Mouse (Mus musculus) Patski (cell line): ENCODE results near the gene Gm9964. TPM values are rescaled to one million over a fixed set of nuclear protein-coding genes. Genes with fewer than 3 reads are reported as not detected.
"Not testable (repeated sequence)": the region's sequence is repeated elsewhere in the genome, so short reads cannot be mapped to it uniquely, and the experiment has no call there.

Experiments
- ATAC-seq: fragments of 100-300 bp; one replicate; pipeline ENCODE4 v1.8.0; 2021
- CTCF ChIA-PET: fragments of 350-600 bp; sonication (Branson Sonifier 250); formaldehyde crosslinking; loops from one replicate; lab custom pipeline; 2022; ENCODE audit warnings: inconsistent platforms; lab: Charles Lee
- POLR2A ChIA-PET: fragments of 350-600 bp; sonication (Branson Sonifier 250); formaldehyde crosslinking; loops from one replicate; lab custom pipeline; 2022; ENCODE audit warnings: antibody characterized with exemption, inconsistent platforms; lab: Charles Lee
- DNase-seq: peaks from one replicate; pipeline ENCODE4 v3.0.0-alpha.2; 2011; ENCODE audit warnings: low read depth, low spot score
- H3K27me3 ChIP-seq: fragments of 371-371 bp; one replicate; pipeline ENCODE4 v1.5.1; 2021
- CTCF ChIP-seq: fragments of 100-300 bp; IDR thresholded peaks from one replicate; pipeline ENCODE4 v1.5.1; 2021
- in situ Hi-C: fragments of 300-500 bp; cut with MboI; formaldehyde crosslinking; loops from 3 replicates; pipeline ENCODE4 v1.11.1; 2018; ENCODE audit warnings: low pct_unique_long_range_greater_than_20kb, mixed read lengths
- polyA plus RNA-seq: library from polyadenylated mRNA; unstranded; gene quantifications from one replicate; pipeline ENCODE4 v1.2.3, GENCODE M21; 2021

Gene Gm9964
- polyA plus RNA-seq, 1 experiment from 2014 or later = not detected

- POLR2A ChIA-PET = interaction anchor here (0.5 to 2.1 kb wide), 5 partner anchors 33 to 224 kb away, joined by 3 to 8 read pairs (median 5); no protein-coding TSS in a partner anchor
These were observed 8.3 kb downstream of the Gm9964 start for GRCm38 (mm10) chr11:79288278-79288843.

GRCm38 (mm10) chr11:79287447-79287846 lies 9.3 kb downstream of the Gm9964 start:
- DNase-seq (no peak), ATAC-seq (no peak)
- H3K27me3 ChIP-seq = no peaks in the 10 kb centered on the region
- ChIA-PET POLR2A (interaction anchor here (1.2 to 2.1 kb wide), 2 partner anchors 32 to 37 kb away, joined by 5 to 8 read pairs; no protein-coding TSS in a partner anchor), CTCF (no interaction called here)
- in situ Hi-C loops = no loop called here
- TF ChIP-seq CTCF = no peak

More at GRCm38 (mm10) chr11:79288278-79288843, 8.3 kb downstream of the Gm9964 start:
- CTCF ChIA-PET = interaction anchor here (1.2 to 3.9 kb wide), 4 partner anchors 43 to 64 kb away, joined by 4 to 24 read pairs (median 6); no protein-coding TSS in a partner anchor
- in situ Hi-C loops = no loop called here
- ATAC-seq = peak; percentile 71
- TF ChIP-seq CTCF = no peak
- no peaks in the 10 kb centered on the region for H3K27me3 ChIP-seq
- peak; percentile 90 for DNase-seq

- CTCF ChIA-PET = interaction anchor here (0.9 kb wide), 1 partner anchor 15 kb away, joined by 3 read pairs; no protein-coding TSS in a partner anchor
- TF ChIP-seq CTCF = no peak
- ATAC-seq = no peak
- no peak for DNase-seq
- in situ Hi-C loops = no loop called here
- POLR2A ChIA-PET = interaction anchor here (0.6 kb wide), 1 partner anchor 212 kb away, joined by 3 read pairs; no protein-coding TSS in a partner anchor
- H3K27me3 ChIP-seq = no peaks in the 10 kb centered on the region
These were observed 10.4 kb downstream of the Gm9964 start for GRCm38 (mm10) chr11:79286305-79286799.

GRCm38 (mm10) chr11:79283350-79284030 lies 13.2 kb downstream of the Gm9964 start:
- H3K27me3 ChIP-seq = no peaks in the 10 kb centered on the region
- in situ Hi-C loops = no loop called here
- no peak for DNase-seq
- CTCF ChIA-PET = no interaction called here
- POLR2A ChIA-PET = no interaction called here
- TF ChIP-seq CTCF = no peak
- ATAC-seq = no peak

- in situ Hi-C loops = no loop called here
- no peak for TF ChIP-seq CTCF
- ChIA-PET CTCF (interaction anchor here (1.0 kb wide), 1 partner anchor 9 kb away, joined by 3 read pairs; no protein-coding TSS in a partner anchor), POLR2A (interaction anchor here (0.9 kb wide), 1 partner anchor 19 kb away, joined by 3 read pairs; no protein-coding TSS in a partner anchor)
- ATAC-seq (no peak), DNase-seq (no peak)
- no peaks in the 10 kb centered on the region for H3K27me3 ChIP-seq
These were observed 15.3 kb downstream of the Gm9964 start for GRCm38 (mm10) chr11:79281396-79281795.

- no peak for TF ChIP-seq CTCF
- DNase-seq (no peak), ATAC-seq (no peak)
- in situ Hi-C loops = no loop called here
- ChIA-PET POLR2A (interaction anchor here (1.6 kb wide), 1 partner anchor 29 kb away, joined by 4 read pairs; no protein-coding TSS in a partner anchor), CTCF (interaction anchor here (1.2 kb wide), 1 partner anchor 15 kb away, joined by 4 read pairs; no protein-coding TSS in a partner anchor)
- H3K27me3 ChIP-seq = no peaks in the 10 kb centered on the region
These were observed 16.8 kb downstream of the Gm9964 start for GRCm38 (mm10) chr11:79279732-79280405.

GRCm38 (mm10) chr11:79273757-79274156 lies 22.9 kb downstream of the Gm9964 start:
- DNase-seq (no peak), ATAC-seq (no peak)
- H3K27me3 ChIP-seq = no peaks in the 10 kb centered on the region
- ChIA-PET CTCF (interaction anchor here (1.6 kb wide), 1 partner anchor 59 kb away, joined by 3 read pairs; no protein-coding TSS in a partner anchor), POLR2A (no interaction called here)
- in situ Hi-C loops = no loop called here
- TF ChIP-seq CTCF = no peak

GRCm38 (mm10) chr11:79273039-79273438 lies 23.7 kb downstream of the Gm9964 start:
- POLR2A ChIA-PET = no interaction called here
- no peak for DNase-seq
- CTCF ChIA-PET = interaction anchor here (1.6 kb wide), 1 partner anchor 59 kb away, joined by 3 read pairs; no protein-coding TSS in a partner anchor
- no peak for ATAC-seq
- TF ChIP-seq CTCF = no peak
- in situ Hi-C loops = no loop called here
- no peaks in the 10 kb centered on the region for H3K27me3 ChIP-seq

- ChIA-PET CTCF (no interaction called here), POLR2A (interaction anchor here (0.6 kb wide), 1 partner anchor 283 kb away, joined by 4 read pairs; no protein-coding TSS in a partner anchor)
- ATAC-seq = no peak
- H3K27me3 ChIP-seq = no peaks in the 10 kb centered on the region
- DNase-seq = no peak
- in situ Hi-C loops = no loop called here
- no peak for TF ChIP-seq CTCF
These were observed 29.5 kb downstream of the Gm9964 start for GRCm38 (mm10) chr11:79267171-79267570.

GRCm38 (mm10) chr11:79264376-79264775 lies 32.3 kb downstream of the Gm9964 start:
- DNase-seq = no peak
- ATAC-seq = no peak
- TF ChIP-seq CTCF = no peak
- no peaks in the 10 kb centered on the region for H3K27me3 ChIP-seq
- POLR2A ChIA-PET = interaction anchor here (0.8 to 1.3 kb wide), 2 partner anchors 9 to 20 kb away, joined by 4 read pairs; no protein-coding TSS in a partner anchor
- CTCF ChIA-PET = no interaction called here
- in situ Hi-C loops = no loop called here

GRCm38 (mm10) chr11:79260126-79260525 lies 36.6 kb downstream of the Gm9964 start:
- POLR2A ChIA-PET, H3K27me3 ChIP-seq, ATAC-seq, DNase-seq, in situ Hi-C loops, CTCF ChIA-PET: not testable (repeated sequence)
